Mouse (Mus musculus) CH12.LX (cell line): ENCODE results near the gene Kera. TPM values are rescaled to one million over a fixed set of nuclear protein-coding genes. Genes with fewer than 3 reads are reported as not detected.

Source experiments
- DNase-seq: peaks from one replicate; pipeline ENCODE4 v3.0.0-alpha.2; 2013; ENCODE audit errors: extremely low read depth
- H3K27ac ChIP-seq: 2 replicates; pipeline ENCODE4 v1.5.1; 2012; ENCODE audit warnings: low read depth, mild to moderate bottlenecking, control low read depth, moderate library complexity; ENCODE audit not compliant: insufficient read depth
- H3K27me3 ChIP-seq: replicated peaks from 2 replicates; pipeline ENCODE3; 2012; ENCODE audit warnings: inconsistent platforms
- H3K36me3 ChIP-seq, 2 experiments: replicated peaks in 1 of 2; 2 replicates each; pipeline versions ENCODE3 to v1.6.1; 2012; ENCODE audit warnings: inconsistent platforms in 1 of 2, low read length in 1 of 2, mild to moderate bottlenecking in 1 of 2, mixed read lengths in 1 of 2, moderate library complexity in 1 of 2; ENCODE audit not compliant: control insufficient read depth in 1 of 2, insufficient read depth in 1 of 2
- H3K4me1 ChIP-seq, 2 experiments: 2 replicates each; pipeline ENCODE4 v1.6.1; 2012; ENCODE audit warnings: inconsistent platforms in 1 of 2, moderate library complexity in 1 of 2; ENCODE audit not compliant: insufficient read depth in 2 of 2, control insufficient read depth in 1 of 2
- H3K4me2 ChIP-seq: 2 replicates; pipeline ENCODE4 v1.6.1; 2012; ENCODE audit warnings: low read depth, mild to moderate bottlenecking, control low read depth; ENCODE audit not compliant: poor library complexity, insufficient read depth, severe bottlenecking
- H3K4me3 ChIP-seq, 3 experiments: fragments of 150-350 bp in 1 of 3; sonication (generic) in 1 of 3; replicated peaks in 1 of 3; 2 replicates each; pipeline versions ENCODE3 to v1.5.1; 2011 to 2012; ENCODE audit warnings: low read depth in 2 of 3, low read length in 2 of 3, mild to moderate bottlenecking in 2 of 3, moderate library complexity in 2 of 3, control low read depth in 1 of 3, improper control_type of control experiment in 1 of 3, inconsistent platforms in 1 of 3, mixed read lengths in 1 of 3; ENCODE audit not compliant: poor library complexity in 1 of 3
- H3K79me2 ChIP-seq: replicated peaks from 2 replicates; pipeline ENCODE4 v1.6.1; 2012; ENCODE audit warnings: mild to moderate bottlenecking, moderate library complexity; ENCODE audit not compliant: control insufficient read depth, poor library complexity, insufficient read depth, severe bottlenecking; ENCODE audit errors: extremely low read depth
- H3K9ac ChIP-seq: 2 replicates; pipeline ENCODE4 v1.6.1; 2012; ENCODE audit warnings: low read depth, mild to moderate bottlenecking, control low read depth, moderate library complexity; ENCODE audit not compliant: insufficient read depth
- H3K9me3 ChIP-seq: replicated peaks from 2 replicates; pipeline ENCODE3; 2012; ENCODE audit warnings: low read length, inconsistent platforms, mixed read lengths
- CTCF ChIP-seq, 2 experiments: IDR thresholded peaks in 1 of 2; conservative IDR thresholded peaks in 1 of 2; 2 replicates each; pipeline ENCODE4 v1.5.1; 2011 to 2012; ENCODE audit warnings: low read depth in 2 of 2, low read length in 2 of 2, improper control_type of control experiment in 1 of 2, inconsistent platforms in 1 of 2, mild to moderate bottlenecking in 1 of 2, moderate library complexity in 1 of 2
- ELF1 ChIP-seq: IDR thresholded peaks from 2 replicates; pipeline ENCODE4 v1.6.1; 2014; ENCODE audit warnings: low read depth, mild to moderate bottlenecking, inconsistent platforms, low read length, improper control_type of control experiment
- ETS1 ChIP-seq: conservative IDR thresholded peaks from 2 replicates; pipeline ENCODE4 v1.6.1; 2012; ENCODE audit warnings: low read depth, mild to moderate bottlenecking, inconsistent platforms, low read length, improper control_type of control experiment, moderate library complexity
- KAT2A ChIP-seq: IDR thresholded peaks from 2 replicates; pipeline ENCODE4 v1.6.1; 2012; ENCODE audit warnings: low read length, improper control_type of control experiment, inconsistent platforms; ENCODE audit not compliant: insufficient replicate concordance
- MAFK ChIP-seq: IDR thresholded peaks from 2 replicates; pipeline ENCODE4 v1.6.1; 2011; ENCODE audit warnings: low read length, improper control_type of control experiment; ENCODE audit not compliant: insufficient replicate concordance
- MAX ChIP-seq: IDR thresholded peaks from 2 replicates; pipeline ENCODE4 v1.6.1; 2011; ENCODE audit warnings: low read length, improper control_type of control experiment
- MAZ ChIP-seq: IDR thresholded peaks from 2 replicates; pipeline ENCODE4 v1.6.1; 2012; ENCODE audit warnings: low read depth, mild to moderate bottlenecking, inconsistent platforms, low read length, improper control_type of control experiment, moderate library complexity
- MEF2A ChIP-seq: IDR thresholded peaks from 2 replicates; pipeline ENCODE4 v1.6.1; 2014; ENCODE audit warnings: low read depth, mild to moderate bottlenecking, inconsistent platforms, low read length, improper control_type of control experiment, borderline replicate concordance
- MXI1 ChIP-seq: IDR thresholded peaks from 2 replicates; pipeline ENCODE4 v1.6.1; 2011; ENCODE audit warnings: mild to moderate bottlenecking, low read depth, low read length, improper control_type of control experiment
- MYC ChIP-seq: IDR thresholded peaks from 2 replicates; pipeline ENCODE4 v1.6.1; 2011; ENCODE audit warnings: low read depth, mild to moderate bottlenecking, improper control_type of control experiment, low read length
- NELFE ChIP-seq: IDR thresholded peaks from 2 replicates; pipeline ENCODE4 v1.6.1; 2011; ENCODE audit warnings: low read depth, low read length, improper control_type of control experiment
- NRF1 ChIP-seq: IDR thresholded peaks from 2 replicates; pipeline ENCODE4 v1.6.1; 2014; ENCODE audit warnings: low read depth, mild to moderate bottlenecking, inconsistent platforms, low read length, improper control_type of control experiment, moderate library complexity
- POLR2AphosphoS2 ChIP-seq: IDR thresholded peaks from 2 replicates; pipeline ENCODE4 v1.6.1; 2011; ENCODE audit warnings: low read depth, low read length, improper control_type of control experiment
- RAD21 ChIP-seq: IDR thresholded peaks from 2 replicates; pipeline ENCODE4 v1.6.1; 2011; ENCODE audit warnings: low read depth, mild to moderate bottlenecking, low read length, improper control_type of control experiment, moderate library complexity
- TBP ChIP-seq: conservative IDR thresholded peaks from 2 replicates; pipeline ENCODE4 v1.6.1; 2011; ENCODE audit warnings: low read depth, low read length, improper control_type of control experiment
- TCF12 ChIP-seq: IDR thresholded peaks from 2 replicates; pipeline ENCODE4 v1.6.1; 2014; ENCODE audit warnings: low read depth, mild to moderate bottlenecking, inconsistent platforms, low read length, improper control_type of control experiment
- USF1 ChIP-seq: IDR thresholded peaks from 2 replicates; pipeline ENCODE4 v1.6.1; 2014; ENCODE audit warnings: low read depth, mild to moderate bottlenecking, inconsistent platforms, low read length, improper control_type of control experiment
- USF2 ChIP-seq: conservative IDR thresholded peaks from 2 replicates; pipeline ENCODE4 v1.6.1; 2011; ENCODE audit warnings: low read depth, low read length, improper control_type of control experiment
- ZC3H11A ChIP-seq: IDR thresholded peaks from 2 replicates; pipeline ENCODE4 v1.6.1; 2012; ENCODE audit warnings: low read depth, mild to moderate bottlenecking, inconsistent platforms, low read length, improper control_type of control experiment
- ZMIZ1 ChIP-seq: IDR thresholded peaks from 2 replicates; pipeline ENCODE4 v1.6.1; 2012; ENCODE audit warnings: low read depth, mild to moderate bottlenecking, inconsistent platforms, low read length, improper control_type of control experiment
- ZNF384 ChIP-seq: IDR thresholded peaks from 2 replicates; pipeline ENCODE4 v1.6.1; 2012; ENCODE audit warnings: low read depth, low read length, improper control_type of control experiment, inconsistent platforms
- dilution Hi-C: fragments of 300-500 bp; cut with MboI; formaldehyde crosslinking; loops from 2 replicates; pipeline ENCODE4 v1.14.3; 2020; ENCODE audit warnings: low sequenced_read_pairs; ENCODE audit not compliant: extremely low pct_unique_long_range_greater_than_20kb, extremely low pct_ligation_motif_present
- in situ Hi-C: fragments of 300-500 bp; cut with MboI; formaldehyde crosslinking; loops from 3 replicates; pipeline ENCODE4 v1.14.3; 2019; ENCODE audit warnings: low sequenced_read_pairs, low pct_ligation_motif_present, low pct_unique_long_range_greater_than_20kb, mixed read lengths
- polyA plus RNA-seq: library from polyadenylated mRNA; unstranded; fragments of >175 nt; gene quantifications from 2 replicates; pipeline ENCODE4 v1.2.1, GENCODE M21; 2012; ENCODE audit warnings: low read depth; ENCODE audit not compliant: insufficient read length
- total RNA-seq, 2 experiments: library from RNA; depleted of rRNA; stranded (reverse); fragments of 300-350 nt in 1 of 2; fragments of >200 nt in 1 of 2; gene quantifications; 2 replicates each; pipeline ENCODE4 v1.2.3; 2012 to 2014

Gene Kera
- total and polyA plus RNA-seq, 3 experiments = not detected

DNA sequence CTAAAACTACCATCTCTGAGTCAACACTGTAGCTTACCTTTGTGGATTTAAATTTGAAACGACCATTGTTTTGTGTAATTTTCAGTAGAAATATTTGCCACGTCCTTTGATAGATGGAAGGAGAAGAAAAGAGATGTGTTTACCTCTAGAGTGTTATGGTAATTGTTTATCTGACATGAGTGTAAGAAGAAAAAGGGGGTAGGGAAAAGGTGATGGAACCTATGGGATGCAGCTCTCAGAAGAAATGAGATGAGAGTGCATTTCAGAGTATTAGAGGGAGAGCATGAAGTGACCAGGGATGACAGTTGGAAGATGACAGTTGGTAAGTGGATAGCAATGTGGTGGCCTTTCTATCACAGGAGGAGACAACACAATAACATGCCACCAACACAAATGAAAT lies 37.1 kb downstream of the Kera start, which contains the start of gene Epyc:
Epyc (plus strand) TSS at position 301 of the 400 bp plus-strand sequence.
- dilution Hi-C loops = no loop called here
- no peaks in the 10 kb centered on the region for H3K36me3 ChIP-seq
- no peak within 1 kb of the TSS for H3K9ac ChIP-seq
- H3K4me1 ChIP-seq = no peaks in the 10 kb centered on the region
- H3K27ac ChIP-seq = no peak within 1 kb of the TSS
- no peak within 1 kb of the TSS for H3K4me2 ChIP-seq
- no peaks in the 10 kb centered on the region for H3K9me3 ChIP-seq
- no peaks in the 10 kb centered on the region for H3K79me2 ChIP-seq
- H3K27me3 ChIP-seq = no peaks in the 10 kb centered on the region
- DNase-seq = no peak
- TF ChIP-seq MAZ (no peak), MYC (no peak), NRF1 (no peak), USF1 (no peak), ZMIZ1 (no peak), TBP (no peak), TCF12 (no peak), MAFK (no peak), NELFE (no peak), MEF2A (no peak), USF2 (no peak), KAT2A (no peak), MAX (no peak), RAD21 (no peak), MXI1 (no peak), POLR2AphosphoS2 (no peak)
- H3K4me3 ChIP-seq = no peak within 1 kb of the TSS
- in situ Hi-C loops = no loop called here

DNA sequence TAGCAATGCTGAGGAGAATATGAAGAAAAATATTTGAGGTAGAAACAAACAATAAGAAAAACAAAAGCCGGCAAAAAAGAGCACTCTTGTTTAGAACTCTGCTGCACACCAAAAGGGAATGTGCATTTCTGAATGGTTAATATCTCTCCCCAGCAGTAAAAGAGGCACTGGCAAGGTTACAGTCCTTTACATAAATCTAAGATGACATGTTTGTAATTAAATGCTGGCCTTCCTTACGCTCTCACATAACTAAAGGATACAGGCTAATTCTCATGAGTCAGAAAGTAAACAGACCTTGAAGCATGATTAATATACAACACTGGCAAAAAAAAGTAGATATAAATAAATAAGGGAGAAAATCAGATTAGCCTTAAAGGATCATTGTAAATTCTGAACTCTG lies 43.7 kb downstream of the Kera start:
- Histone ChIP-seq H3K4me1 (no peaks in the 10 kb centered on the region), H3K4me2 (no peak overlapping the region), H3K9ac (no peak overlapping the region), H3K36me3 (no peaks in the 10 kb centered on the region), H3K4me3 (no peak overlapping the region), H3K27ac (no peak overlapping the region), H3K79me2 (no peaks in the 10 kb centered on the region), H3K27me3 (no peaks in the 10 kb centered on the region), H3K9me3 (no peaks in the 10 kb centered on the region)
- DNase-seq = no peak
- in situ Hi-C loops = no loop called here
- dilution Hi-C loops = no loop called here
- TF ChIP-seq ELF1 (no peak), NELFE (no peak), ETS1 (no peak), ZNF384 (no peak), USF2 (no peak), CTCF (conservative IDR thresholded peaks at IDR 0.05 in 1 of 2, IDR thresholded peaks at IDR 0.05 in 1 of 2; ENCODE audit: low read depth in 2 of 2, low read length in 2 of 2) (no peak), NRF1 (no peak), MAX (no peak), ZC3H11A (no peak)
